Mouse (Mus musculus): ENCODE results near the gene G6pc2.
A peak's percentile ranks its signal among the peaks of the same experiment; 100 is the strongest.

G6pc2 gene

DNA sequence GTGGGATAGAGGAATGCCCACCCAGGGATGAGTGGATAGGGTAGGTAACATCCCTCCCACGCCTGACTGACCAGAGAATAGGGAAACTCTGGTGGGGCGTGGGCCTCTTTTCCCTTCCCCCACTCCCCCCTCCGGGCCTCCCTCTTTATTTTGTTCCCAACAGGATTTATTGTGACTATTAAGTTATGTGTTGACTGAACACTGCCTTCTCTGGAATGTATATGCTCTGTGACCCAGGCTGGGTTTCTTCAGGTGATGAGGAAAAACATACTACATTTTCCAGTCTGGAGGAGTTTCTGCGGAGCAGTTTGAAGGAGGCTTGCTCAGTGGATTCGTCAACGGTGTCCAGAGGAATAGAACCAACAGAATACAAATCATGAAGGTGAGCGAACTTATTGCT is at the start of gene G6pc2:
TSS of gene G6pc2 (plus strand) at position 301 of the 400 bp plus-strand sequence.
- no peak for DNase-seq

DNA sequence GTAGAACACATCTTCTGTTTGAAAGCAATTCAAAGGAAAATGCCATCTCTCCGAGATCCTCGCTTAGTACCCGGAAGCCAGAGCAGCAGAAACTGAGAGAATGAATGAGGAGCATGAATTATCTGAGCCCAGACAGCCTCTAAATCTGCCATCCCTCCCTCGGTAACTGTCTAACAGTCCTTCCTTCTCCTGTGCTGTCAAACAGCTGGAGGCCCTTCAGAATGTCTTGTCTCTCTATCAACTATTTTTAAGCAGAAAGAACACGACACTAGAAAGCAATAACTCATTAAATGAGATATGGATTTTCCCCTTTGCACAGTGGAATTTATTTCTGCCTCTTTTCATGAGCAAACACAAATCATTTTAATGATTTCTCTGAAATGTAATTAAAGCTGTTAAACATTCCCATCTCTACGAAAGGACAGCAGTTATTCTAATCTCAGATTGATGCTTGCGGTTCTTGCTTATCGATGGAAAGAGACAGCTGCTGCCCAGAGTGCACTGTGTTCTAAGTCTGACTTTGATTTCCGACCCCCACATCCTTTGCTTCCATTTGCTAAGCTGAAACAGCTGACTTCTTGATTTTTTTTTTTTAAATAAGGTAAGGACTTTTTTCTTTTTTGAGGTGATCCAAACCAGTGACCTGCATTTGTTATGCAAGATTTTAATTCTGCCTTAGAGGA is 40.3 kb upstream of the G6pc2 start:
- DNase-seq, result no peak

DNA sequence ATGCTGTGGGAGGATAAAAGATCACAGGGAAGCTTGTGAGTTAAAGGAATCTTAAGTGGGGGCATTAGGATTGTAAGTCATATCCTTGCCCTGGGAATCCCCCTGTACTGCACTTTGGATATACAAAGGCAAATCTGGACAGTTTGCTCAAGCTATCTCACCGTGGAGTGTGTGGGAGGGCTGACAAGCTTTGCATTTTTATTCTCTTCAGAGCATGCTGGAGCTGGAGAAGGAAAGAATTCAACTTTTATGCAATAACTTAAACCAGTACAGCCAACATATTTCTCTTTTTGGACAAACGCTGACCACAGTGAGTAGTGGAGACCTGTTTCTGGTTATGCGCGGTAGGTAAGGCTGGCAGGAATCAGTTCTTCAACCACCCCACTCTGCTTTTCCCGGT is 35.6 kb upstream of the G6pc2 start:
- DNase-seq, result no peak

DNA sequence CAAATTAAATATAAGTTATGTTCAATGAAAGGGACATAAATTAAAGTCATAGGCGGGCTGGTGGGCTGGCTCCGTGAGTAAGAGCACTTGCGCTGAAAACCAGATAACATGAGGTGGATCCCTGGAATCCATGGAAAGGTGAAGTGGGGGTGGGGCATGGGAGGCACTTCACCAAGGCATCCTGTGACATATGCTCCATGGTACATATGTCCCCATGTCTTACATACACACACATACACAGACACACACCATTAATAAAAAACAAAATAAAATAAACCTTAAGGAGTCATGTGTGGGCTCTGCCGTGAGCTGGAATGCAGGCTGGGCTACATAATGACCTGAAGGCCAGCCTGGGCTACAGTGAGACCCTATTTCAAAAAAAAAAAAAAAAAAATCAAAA is 31.2 kb upstream of the G6pc2 start:
- DNase-seq, result no peak

DNA sequence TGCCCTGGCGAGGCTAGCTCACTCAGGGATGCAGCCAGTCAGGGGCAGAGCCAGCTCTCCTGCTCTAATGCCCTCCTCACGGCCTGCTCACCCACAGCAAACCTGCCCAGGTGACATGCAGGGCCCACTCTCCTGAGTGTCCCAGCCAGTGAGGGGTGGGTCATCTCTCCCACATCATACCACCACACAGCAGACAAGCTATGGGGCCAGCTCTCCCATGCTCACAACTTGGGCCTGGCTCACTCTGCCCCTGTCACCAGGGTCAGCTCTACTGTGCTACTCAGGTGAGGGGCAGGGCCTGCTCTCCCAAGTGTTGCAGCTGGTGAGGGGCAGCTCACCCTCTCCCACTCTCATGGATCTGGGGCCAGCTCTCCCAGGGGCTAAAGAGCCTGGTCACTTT is 22.9 kb upstream of the G6pc2 start:
- no peak for DNase-seq

DNA sequence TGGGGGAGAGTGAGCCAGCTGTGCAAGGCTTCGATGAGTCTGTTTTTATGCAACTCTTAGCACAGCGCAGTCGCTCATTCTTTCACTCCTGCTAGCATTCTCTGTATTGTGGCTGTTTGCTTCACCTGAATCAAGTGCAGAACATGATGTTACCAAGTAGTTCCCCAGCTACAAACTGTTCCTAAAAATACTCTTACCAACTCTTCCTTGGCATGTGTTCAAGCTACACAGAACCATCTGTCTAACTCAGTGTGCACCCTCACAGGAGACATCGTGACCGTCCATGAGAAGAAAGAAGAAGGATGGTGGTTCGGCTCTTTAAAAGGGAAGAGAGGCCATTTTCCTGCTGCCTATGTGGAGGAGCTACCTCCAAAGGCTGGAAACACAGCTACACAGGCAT is 22.1 kb upstream of the G6pc2 start:
- DNase-seq, result no peak

DNA sequence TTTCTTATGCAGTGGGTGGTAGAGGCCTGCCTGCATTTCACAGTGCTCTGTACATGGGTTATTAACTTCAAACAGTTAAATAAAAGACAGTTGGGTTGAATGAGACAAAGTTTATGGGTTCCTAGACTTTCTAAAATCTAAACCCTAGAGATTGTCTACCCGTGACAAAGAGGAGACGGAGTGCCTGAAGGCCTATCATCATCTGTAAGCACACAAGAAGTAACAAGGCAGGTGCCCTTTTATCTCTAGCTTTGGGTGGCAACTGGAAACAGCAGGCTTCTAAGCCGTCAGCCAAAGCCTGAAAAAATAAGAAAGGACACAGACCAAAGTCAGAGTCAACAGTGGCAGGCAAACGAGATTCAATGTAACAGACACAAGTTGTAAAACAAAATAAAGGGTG is 21.7 kb upstream of the G6pc2 start:
- no peak for DNase-seq

DNA sequence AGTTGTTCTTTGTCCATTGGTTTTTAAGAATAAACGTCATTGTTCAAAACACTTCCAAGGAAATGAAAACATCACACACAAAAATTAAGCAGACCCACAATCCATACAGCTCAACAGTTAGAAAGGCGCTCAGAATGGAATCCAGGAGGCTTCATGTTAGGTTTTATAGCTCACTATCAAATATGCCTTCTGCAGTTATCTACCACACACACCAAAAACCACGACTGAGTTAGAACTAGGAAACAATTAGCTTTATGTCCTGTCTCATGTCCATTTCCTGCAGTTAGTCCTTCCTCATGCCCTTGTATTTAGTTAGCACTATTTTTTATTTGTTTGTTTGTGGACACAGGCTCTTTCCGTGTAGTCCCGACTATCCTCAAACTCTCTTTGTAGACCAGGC is 19.8 kb upstream of the G6pc2 start:
- DNase-seq, result no peak

DNA sequence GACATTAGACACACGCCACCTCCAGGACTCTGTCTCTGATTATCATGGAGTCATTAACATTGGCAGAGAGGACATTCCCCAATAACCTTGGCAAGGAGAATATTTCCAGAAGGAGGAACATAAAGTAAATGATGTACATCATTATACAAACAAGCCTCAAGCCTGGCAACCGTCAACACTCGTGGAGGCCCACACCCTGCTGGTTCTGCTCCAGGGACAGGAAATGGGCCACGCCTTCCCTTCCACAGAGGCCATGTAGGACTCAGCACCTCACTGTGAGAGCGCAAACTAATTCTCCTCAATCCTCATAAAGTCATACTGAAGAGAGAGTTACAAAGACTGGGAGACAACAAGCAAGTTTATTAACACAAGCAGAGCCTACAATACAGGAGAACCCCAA is 17.3 kb upstream of the G6pc2 start:
- DNase-seq, result peak; percentile 6 to 23

DNA sequence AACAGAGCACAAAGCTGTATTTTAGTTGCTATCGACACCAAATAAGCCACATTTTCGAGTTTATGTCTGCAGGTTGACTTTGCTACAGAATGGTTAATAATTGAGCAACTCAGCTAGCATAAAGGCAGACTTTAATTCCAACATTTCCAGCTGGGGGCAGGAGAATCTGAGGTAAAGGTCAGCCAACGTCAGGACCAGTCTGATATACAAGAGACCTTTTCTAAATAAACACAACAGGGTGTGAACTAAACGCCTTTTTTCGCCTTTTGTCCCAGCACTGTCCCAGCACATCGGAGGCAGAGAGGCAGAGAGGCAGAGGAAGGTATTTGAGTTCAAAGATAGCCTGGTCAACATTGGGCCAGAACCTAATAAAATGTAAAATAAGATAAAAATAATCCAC is 5.7 kb upstream of the G6pc2 start:
- no peak for DNase-seq

DNA sequence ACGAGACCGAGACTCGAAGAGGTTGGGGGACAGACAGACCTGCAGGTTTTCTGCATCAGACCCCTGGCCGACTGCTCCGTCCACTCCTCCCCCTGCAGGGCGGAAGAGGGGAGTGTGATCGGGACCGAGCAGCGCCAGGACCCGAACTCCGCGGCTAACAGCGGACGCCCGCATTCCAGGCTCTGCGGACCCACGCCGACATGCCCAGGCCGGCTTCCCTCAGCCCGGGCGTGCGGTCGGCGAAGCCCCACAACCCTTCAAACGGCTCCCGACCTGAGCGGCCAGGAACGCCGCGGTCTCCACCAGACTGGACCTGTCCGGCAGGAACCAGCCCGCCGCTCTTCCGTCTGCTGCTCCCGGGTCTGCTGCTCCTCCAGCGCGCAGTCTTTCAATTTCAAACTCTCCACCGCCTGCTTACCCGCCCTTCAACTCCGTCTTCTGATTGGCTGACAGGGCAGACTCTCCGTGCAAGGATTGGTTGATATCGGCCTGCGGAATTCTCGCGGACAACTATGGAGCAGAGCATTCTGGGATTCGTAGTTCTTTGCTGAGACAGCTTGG is 5.0 kb upstream of the G6pc2 start, which contains the start of gene Spc25:
TSS of gene Spc25 (minus strand) at position 404 of the 561 bp plus-strand sequence.
- peak; percentile 95 to 96 for DNase-seq

DNA sequence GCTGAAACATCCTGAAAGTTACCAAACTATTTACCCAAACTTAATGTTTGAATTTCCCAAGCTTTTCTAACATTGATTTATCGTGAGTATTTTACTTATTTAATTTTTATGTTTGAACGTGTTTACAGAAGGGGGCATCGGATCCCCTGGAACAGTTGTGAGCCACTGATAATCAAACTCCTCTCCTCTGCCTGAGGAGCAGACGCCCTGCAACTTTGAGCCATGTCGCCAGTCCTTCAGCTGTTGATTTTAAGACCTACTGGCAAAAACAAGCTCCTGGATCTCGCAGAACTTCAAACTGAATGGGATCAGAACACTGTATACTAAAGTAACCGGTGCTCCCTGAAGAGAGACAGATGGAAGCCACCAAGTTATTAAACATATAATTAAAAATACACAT is 4.3 kb upstream of the G6pc2 start:
- no peak for DNase-seq

DNA sequence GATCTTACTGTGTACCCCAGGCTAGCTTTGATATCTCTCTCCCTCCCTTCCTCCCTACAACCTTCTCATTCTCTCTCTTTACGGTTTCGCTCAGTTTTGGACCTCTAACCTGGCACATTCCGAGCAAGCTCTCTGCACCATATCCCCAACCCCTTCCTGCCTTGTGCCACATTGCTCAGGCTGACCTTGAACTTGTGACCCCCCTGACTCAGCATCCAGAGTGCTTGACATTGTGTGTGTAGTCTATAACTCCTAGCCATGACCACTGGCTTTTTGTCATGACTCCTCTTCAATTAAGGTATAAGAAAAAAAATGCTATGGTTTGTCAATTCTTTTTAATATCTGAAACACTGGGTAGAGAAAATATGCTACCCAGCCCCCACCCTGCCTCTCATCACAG is 1.2 kb upstream of the G6pc2 start:
- DNase-seq, result no peak

DNA sequence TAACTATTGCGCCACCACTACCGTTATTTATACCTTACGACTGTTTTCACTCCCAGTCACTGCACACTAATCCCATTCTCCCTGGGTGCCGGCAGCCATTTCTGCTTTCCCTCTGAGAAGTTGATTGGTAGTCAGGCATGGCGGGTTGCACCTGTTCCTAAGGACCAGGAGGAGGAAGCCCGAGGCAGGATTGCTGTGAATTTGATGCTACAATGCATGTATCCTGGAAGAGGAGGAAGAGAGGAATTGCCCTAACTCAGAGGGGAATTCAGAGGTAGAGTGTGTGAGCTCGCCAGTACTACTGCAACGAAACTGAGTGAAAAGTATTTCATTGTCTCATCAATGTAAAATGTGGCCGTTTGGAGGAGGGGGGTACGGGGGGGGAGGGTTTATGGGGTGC is 1.8 kb downstream of the G6pc2 start:
- no peak for DNase-seq

DNA sequence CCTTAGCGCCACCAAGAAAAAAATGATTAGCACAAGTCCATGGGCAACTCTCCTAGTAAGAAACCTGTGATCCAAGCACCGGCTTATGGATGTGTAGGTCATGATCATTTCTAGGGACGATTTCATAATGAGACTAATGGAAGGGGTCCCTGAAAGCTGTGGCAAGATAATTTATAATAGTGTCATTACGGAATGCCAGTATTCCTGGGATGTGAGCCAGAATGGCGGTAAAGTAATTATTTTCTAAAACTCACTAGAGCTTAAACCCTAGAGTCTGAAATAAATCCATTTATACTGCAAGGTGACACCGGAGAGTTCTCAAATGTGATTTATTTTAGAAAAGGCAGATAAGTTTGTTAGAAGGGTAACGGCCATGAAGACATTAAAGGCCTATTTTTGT is 4.4 kb downstream of the G6pc2 start:
- no peak for DNase-seq

DNA sequence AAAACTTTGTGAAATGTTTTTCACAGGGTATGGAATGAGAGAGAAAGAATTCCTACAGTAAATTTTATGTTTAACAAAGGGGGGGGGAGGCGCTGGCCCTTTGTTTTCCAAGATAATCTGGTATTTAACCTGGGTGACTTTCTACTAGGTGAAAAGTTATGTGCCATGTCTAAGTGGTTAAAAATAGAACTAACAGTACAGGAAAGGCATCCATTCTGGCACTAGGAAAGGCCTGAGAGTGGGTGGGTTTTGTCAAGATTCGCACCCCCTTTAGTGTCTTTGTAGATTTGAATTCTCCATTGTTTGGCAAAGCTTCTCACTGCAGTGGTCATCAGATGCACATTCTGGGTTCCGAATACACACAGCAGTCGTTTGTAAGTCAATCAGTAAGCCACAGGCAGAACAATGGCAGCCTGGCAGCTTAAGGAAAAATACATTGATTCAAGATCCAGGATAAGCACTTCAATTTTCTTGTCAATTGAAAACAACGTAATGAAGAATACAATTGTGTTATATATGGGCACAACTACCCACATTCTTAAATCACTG is 11.1 kb downstream of the G6pc2 start:
- no peak for DNase-seq

DNA sequence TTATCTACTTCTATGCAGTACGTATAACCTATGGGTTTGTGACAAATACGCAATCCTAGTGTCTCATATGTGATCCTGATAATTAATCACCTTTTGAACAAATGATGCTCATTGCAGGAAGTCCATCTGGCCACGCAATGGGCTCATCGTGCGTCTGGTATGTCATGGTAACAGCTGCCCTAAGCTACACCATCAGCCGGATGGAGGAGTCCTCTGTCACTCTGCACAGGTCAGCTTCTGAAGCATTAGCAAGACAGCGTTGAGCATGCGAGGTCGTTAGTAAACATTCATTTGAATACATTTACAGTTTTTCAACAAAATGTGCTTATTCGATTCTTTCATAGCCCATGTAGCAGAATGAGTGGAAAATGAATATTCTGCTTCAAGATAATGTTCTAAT is 11.9 kb downstream of the G6pc2 start:
- DNase-seq, result no peak

DNA sequence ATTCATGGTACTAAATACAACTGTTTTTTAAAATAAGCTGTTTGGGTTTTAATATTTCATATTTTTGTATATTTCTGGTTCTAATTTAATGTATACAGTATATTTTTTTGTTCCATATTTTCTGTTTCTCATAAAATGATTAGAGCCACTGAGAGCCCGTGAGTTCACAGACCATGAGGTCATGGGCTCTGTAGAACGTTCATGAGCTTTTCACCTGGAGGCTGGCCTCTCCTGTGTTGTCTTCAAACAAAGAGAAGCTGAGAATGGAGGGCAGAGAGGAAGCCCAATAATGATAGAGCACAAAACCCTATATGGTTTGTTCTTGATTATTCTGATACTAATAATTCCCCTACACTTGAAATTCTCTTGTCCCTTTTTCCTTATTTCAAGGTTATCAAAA is 13.9 kb downstream of the G6pc2 start:
- DNase-seq, result no peak

DNA sequence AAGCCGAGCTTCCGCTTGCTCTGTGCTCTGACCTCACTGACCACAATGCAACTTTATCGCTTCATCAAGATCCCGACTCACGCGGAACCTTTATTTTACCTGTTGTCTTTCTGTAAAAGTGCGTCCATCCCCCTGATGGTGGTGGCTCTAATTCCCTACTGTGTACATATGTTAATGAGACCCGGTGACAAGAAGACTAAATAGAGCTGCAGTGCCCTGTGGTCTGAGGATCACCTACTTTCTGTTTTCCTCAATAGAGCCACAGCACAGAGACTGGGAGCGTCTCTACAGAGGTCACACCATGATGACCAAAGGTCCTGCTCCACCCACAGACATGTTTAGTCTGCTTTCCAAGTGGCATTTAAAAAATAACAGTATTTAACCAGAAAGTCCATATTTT is 16.0 kb downstream of the G6pc2 start:
- DNase-seq, result no peak

DNA sequence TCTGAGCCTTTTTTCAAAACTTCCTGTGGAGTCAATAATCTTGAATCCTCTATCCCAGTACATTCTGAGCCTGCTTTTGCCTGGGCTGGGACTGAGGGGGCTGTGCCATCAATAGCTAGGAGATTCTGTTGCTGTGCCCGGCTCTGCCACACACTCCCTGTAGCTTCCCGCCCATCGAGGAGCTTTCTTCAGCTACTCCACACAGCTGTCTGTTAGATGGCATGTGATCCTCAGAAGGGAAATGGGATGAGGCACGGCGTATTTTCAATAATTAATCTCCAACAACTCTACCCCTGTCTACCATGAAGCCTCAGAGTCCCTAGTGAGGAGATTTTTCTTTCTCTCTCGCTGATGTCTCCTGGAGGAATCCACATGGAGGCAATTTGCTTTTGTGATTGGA is 17.8 kb downstream of the G6pc2 start:
- DNase-seq, result no peak

DNA sequence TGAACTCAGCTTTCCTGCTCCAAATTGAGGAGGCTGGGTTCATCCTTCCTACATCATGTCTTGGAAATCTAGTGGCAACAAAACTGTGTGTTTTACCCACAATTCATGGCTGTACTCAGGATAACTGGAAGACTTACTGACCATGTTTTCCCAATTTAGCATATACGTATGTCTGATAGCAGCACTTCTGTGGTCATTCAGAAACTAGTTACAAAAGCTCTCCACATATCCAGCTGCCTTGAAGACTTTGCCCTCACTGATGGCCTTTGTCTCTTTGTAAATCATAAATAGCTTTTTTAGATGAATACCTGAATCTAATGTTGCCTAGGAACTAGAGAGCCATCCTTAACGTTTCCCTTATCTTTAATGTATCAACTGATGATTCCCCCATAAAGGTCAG is 19.3 kb downstream of the G6pc2 start:
- DNase-seq, result no peak

DNA sequence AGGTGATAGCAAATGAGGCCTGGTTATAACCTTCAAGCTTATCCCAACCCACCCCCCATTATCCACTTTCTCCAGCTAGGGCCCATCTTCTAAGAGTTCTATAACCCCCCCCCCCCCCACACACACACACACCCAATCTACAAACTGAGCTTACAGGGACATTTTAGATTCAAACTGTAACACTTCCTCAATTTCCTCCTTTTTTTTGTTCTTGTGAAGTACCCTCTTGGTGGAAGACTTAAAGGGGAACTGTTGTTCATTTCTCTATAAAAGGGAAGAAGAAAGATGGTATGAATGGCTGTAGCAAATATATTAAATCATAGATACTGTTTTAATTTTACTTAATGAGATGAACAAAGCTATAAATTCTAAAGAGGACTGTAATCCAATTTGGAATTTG is 21.2 kb downstream of the G6pc2 start:
- no peak for DNase-seq

DNA sequence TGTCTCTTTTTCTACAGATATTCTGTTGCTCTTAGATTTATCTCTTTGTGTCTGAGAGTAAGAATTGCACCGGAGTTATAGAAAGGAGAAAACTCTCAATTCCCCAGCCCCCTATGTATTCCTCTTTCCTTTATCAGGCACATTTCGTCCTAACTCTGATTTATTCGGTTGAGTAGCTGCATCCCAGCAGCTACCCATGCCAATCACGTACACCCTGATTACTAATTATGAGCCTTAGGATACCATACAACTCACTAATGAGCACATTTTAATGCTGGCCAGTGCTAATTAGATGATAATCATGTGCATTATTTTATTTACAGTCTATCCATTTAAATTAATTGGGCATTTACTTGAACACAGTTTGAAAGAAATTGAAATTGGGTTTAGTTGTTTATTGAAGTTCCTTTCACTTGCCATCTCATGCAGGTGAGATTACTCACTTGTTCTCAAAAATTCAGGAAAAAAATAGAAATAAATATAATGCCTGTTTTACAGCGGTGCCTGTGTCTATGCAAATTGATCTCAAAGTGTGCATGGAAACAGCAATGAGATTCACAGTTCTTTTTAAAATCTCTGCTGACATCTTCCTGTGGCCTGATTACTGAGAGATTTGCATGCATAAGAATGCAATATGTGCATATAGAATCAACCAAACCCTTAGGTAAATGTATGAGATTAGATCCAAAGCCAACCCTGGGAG is 24.3 kb downstream of the G6pc2 start:
- no peak for DNase-seq

DNA sequence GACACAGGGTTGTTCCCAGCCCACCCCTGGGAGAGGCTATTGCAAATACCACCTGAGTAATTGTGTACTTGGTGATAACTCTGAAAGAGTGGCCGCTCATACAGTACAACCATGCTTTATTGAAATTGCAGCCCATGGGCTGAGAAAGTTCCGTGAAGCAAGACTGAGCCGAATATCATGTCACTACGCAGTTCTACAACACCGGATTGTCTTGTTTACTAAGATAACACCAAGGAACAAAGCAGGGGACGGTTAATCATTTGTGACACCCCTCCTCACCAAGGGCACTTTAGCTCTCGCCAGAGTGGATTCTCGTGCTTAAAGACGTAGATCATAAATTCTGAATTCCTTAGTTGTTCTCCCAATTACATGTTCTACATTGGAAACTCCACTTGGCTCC is 28.4 kb downstream of the G6pc2 start:
- no peak for DNase-seq

Measured in lung, adult 18-20 months (tissue).